Comparison of ENCODE assay signal across 10 mouse cellular contexts in the genomic region with DNA sequence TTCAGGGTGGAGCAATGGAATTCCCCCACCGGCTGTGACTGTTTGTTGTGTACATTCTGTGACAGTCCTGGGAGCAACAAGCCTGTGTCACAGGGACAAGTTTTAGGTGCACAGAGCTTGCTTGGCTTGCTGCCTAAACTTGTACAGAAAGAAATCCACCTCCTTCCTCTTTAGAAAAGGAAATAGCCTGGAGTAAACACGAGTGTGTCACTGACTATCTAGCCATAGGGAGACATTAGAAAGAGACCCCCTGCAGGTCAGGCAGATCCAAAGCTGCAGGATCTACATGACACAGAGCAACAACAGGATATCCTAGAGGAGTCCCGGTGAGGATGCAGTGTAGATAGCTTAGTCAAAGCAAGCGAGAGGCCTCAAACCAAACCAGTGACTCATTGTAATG. TPM values are rescaled to one million over a fixed set of nuclear protein-coding genes. Genes with fewer than 3 reads are reported as not detected.
DNase-seq lines count a peak whose midpoint lies in the region; ATAC-seq and TF ChIP-seq lines count a peak whose summit lies in the region.
"Had no signal": no experiment of that assay in that cellular context is flagged by ENCODE, and none has a peak within 500 bp of the region (broad histone marks: within the 10 kb centered on the region; RNA-seq: fewer than 3 reads in every experiment).

No protein-coding gene starts in this region.

- no peaks in the 10 kb centered on the region for H3K9me3 ChIP-seq in kidney, embryonic 16.5 days (ENCODE audit: low read length)
- H3K9me3 ChIP-seq in lung, postnatal 0 days (ENCODE audit: low read length), result no peaks in the 10 kb centered on the region
- H3K9me3 ChIP-seq: forebrain, embryonic 15.5 days; neural tube, embryonic 13.5 days had no signal

- peak overlapping the region; percentile 39 for H3K27ac ChIP-seq in kidney, embryonic 16.5 days (ENCODE audit: low read length)
- peak overlapping the region; percentile 97 for H3K27ac ChIP-seq in bone marrow macrophage, adult 2 months (ENCODE audit: insufficient read depth, low read depth, low read length)
- peak overlapping the region; percentile 76; the same call in 1 of the 2 replicates for H3K27ac ChIP-seq in lung, postnatal 0 days (ENCODE audit: low read length)
- H3K27ac ChIP-seq: forebrain, embryonic 15.5 days; neural tube, embryonic 13.5 days had no signal

- no peak for TF ChIP-seq POLR2A in bone marrow macrophage, adult 2 months (IDR thresholded peaks at IDR 0.05; ENCODE audit: borderline replicate concordance, low read depth, low read length)

- ATAC-seq in kidney, embryonic 16.5 days (ENCODE audit: low FRiP score, low TSS enrichment), result peak; percentile 43; the same call in 1 of the 2 replicates
- ATAC-seq in lung, postnatal 0 days, result peak; percentile 84
- ATAC-seq: forebrain, embryonic 15.5 days had no signal

- H3K4me1 ChIP-seq in kidney, embryonic 16.5 days (ENCODE audit: insufficient read depth, low read length), result peaks cover 37% of the 10 kb centered on the region
- H3K4me1 ChIP-seq in bone marrow macrophage, adult 2 months (ENCODE audit: control insufficient read depth, insufficient read depth, low read length), result peaks cover 69% of the 10 kb centered on the region
- peaks cover 5% of the 10 kb centered on the region for H3K4me1 ChIP-seq in lung, postnatal 0 days (ENCODE audit: insufficient read depth, low read depth, low read length)
- H3K4me1 ChIP-seq: forebrain, embryonic 15.5 days had no signal

- no peak overlapping the region for H3K4me3 ChIP-seq in kidney, embryonic 16.5 days (ENCODE audit: low read length)
- peak overlapping the region; percentile 8; the same call in 1 of the 2 replicates for H3K4me3 ChIP-seq in bone marrow macrophage, adult 2 months (ENCODE audit: insufficient read depth, low read length)
- H3K4me3 ChIP-seq in lung, postnatal 0 days (ENCODE audit: low read depth, low read length), result no peak overlapping the region
- H3K4me3 ChIP-seq: forebrain, embryonic 15.5 days; neural tube, embryonic 13.5 days had no signal

- no peak overlapping the region for H3K4me2 ChIP-seq in kidney, embryonic 16.5 days (replicated peaks; ENCODE audit: low read depth, low read length)
- H3K4me2 ChIP-seq in lung, postnatal 0 days (replicated peaks; ENCODE audit: low read depth, low read length), result no peak overlapping the region
- H3K4me2 ChIP-seq: forebrain, embryonic 15.5 days; neural tube, embryonic 13.5 days had no signal

- no peaks in the 10 kb centered on the region for H3K27me3 ChIP-seq in kidney, embryonic 16.5 days (ENCODE audit: insufficient read depth, low read length)
- H3K27me3 ChIP-seq in lung, postnatal 0 days (replicated peaks; ENCODE audit: insufficient read depth, low read length), result no peaks in the 10 kb centered on the region
- H3K27me3 ChIP-seq: forebrain, embryonic 15.5 days; neural tube, embryonic 13.5 days had no signal

- TF ChIP-seq CTCF in bone marrow macrophage, adult 2 months (IDR thresholded peaks at IDR 0.05; ENCODE audit: low read depth, low read length), result no peak
- TF ChIP-seq CTCF in lung, postnatal 0 days (IDR thresholded peaks at IDR 0.05), result peak; percentile 55

- DNase-seq in adrenal gland, postnatal 14 days, result peak; percentile 41
- no peak for DNase-seq in adrenal gland, postnatal 4 days (ENCODE audit: low spot score in 2 of 2)
- no peak for DNase-seq in kidney, adult 18-20 months
- DNase-seq in lung, postnatal 0 days (ENCODE audit: low spot score), result peak; percentile 75
- DNase-seq in testis, postnatal 14 days (ENCODE audit: low spot score), result no peak
- no peak for DNase-seq in urinary bladder, adult 18-20 months (ENCODE audit: low spot score in 2 of 2)

- peak; percentile 96 for TF ChIP-seq EP300 in lung, postnatal 0 days (IDR thresholded peaks at IDR 0.05)

- no peak overlapping the region for H3K9ac ChIP-seq in kidney, embryonic 16.5 days (replicated peaks; ENCODE audit: low read length)
- H3K9ac ChIP-seq in lung, postnatal 0 days (replicated peaks; ENCODE audit: low read depth), result no peak overlapping the region
- H3K9ac ChIP-seq: forebrain, embryonic 15.5 days had no signal

- no peaks in the 10 kb centered on the region for H3K36me3 ChIP-seq in kidney, embryonic 16.5 days (ENCODE audit: insufficient read depth, low read length)
- H3K36me3 ChIP-seq in lung, postnatal 0 days (ENCODE audit: insufficient read depth, low read length), result no peaks in the 10 kb centered on the region
- H3K36me3 ChIP-seq: forebrain, embryonic 15.5 days; neural tube, embryonic 13.5 days had no signal

- WGBS in kidney, embryonic 16.5 days, result 42% methylated on average over 4 of the region's 4 CpGs
- WGBS in lung, postnatal 0 days, result 31% methylated on average over 4 of the region's 4 CpGs

RNA-seq across cellular contexts. Expression of a gene that starts 13.2 kb away (rescaled TPM):
- 26.8 and 32.0 TPM in 2 replicates for total RNA-seq in adrenal gland, postnatal 14 days (2021)
- 10 to 100 TPM; 32.3 TPM for total RNA-seq in adrenal gland, postnatal 4 days (2021)
- 16.5 and 16.6 TPM in 2 replicates for polyA plus RNA-seq in kidney, embryonic 16.5 days (2015; fragmentation: Nextera tagmentation; extraction: Ambion mirVana)
- 37.2 and 39.8 TPM in 2 replicates for polyA plus RNA-seq in bone marrow macrophage, adult 2 months (2012; ENCODE audit: insufficient read depth, insufficient read length, missing spikeins)
- polyA plus RNA-seq in lung, postnatal 0 days (2015; fragmentation: Nextera tagmentation; extraction: Ambion mirVana), result 11.8 and 13.1 TPM in 2 replicates

RNA-seq across cellular contexts. Expression of a gene that starts 15.2 kb away (rescaled TPM):
- total RNA-seq in adrenal gland, postnatal 14 days (2021), result 31.5 and 33.0 TPM in 2 replicates
- total RNA-seq in adrenal gland, postnatal 4 days (2021), result 10 to 100 TPM; 26.3 to 26.8 TPM
- polyA plus RNA-seq in kidney, embryonic 16.5 days (2015; fragmentation: Nextera tagmentation; extraction: Ambion mirVana), result 13.6 and 13.7 TPM in 2 replicates
- 103 and 111 TPM in 2 replicates for polyA plus RNA-seq in bone marrow macrophage, adult 2 months (2012; ENCODE audit: insufficient read depth, insufficient read length, missing spikeins)
- polyA plus RNA-seq in lung, postnatal 0 days (2015; fragmentation: Nextera tagmentation; extraction: Ambion mirVana), result 16.9 and 20.0 TPM in 2 replicates

Comparison
In these comparisons a context has a peak if more than half of its experiments do, and no peak if none do; other contexts are left out.
1. DNase-seq: peak in adrenal gland, postnatal 14 days (single experiment) and lung, postnatal 0 days (single experiment); none in adrenal gland, postnatal 4 days (0 of 2), kidney, adult 18-20 months (single experiment), testis, postnatal 14 days (single experiment) and urinary bladder, adult 18-20 months (0 of 2).
2. H3K27ac ChIP-seq: peak in every context shown above with its lines; median percentile 97 in bone marrow macrophage, adult 2 months; 76 in lung, postnatal 0 days; 39 in kidney, embryonic 16.5 days.